Mouse (Mus musculus): ENCODE results near the gene Apbb2.
A peak's percentile ranks its signal among the peaks of the same experiment; 100 is the strongest.
"Not testable (repeated sequence)": the region's sequence is repeated elsewhere in the genome, so short reads cannot be mapped to it uniquely, and the experiment has no call there.

Gene Apbb2

DNA sequence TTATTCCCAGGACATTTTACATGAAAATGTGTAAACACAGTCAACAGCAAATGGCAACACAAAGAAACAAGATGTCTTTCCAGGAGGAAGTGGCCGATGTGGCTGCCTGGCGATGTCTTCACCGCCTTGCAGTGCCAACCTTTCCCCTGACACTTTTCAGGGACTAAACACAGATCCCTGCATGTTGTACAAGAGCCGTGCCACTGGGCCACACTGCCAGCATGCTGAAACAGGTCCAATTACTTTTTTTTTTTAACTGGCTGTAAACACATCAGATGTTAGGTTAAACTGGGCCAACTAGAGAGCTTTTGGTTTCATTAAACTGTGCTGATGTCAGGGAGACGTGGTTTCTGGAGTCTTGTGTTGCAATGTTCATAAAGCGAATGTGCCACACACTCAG, 319.7 kb downstream of the Apbb2 start:
- no peak for DNase-seq (ENCODE audit: low spot score in 2 of 2)

DNA sequence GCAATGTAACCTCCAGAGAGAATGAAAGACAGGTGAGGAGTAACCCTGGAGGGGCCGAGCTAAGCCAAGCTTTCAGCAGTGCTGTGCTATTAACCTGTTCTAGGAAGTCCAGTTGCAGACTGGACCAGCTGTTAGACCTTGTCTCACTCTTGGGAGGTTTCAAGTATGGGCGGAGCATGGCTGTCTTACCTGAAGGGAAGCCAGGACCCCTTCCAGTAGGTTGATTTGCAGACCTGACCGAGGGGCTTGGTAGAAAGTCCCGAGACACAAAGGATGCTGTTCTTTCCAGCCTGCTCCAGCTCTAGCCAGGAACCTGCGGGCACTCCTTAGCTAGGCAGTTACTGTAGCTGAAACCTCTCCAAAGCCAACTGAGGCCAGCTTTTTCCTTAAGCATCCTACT, 322.5 kb downstream of the Apbb2 start:
- no peak for DNase-seq (ENCODE audit: low spot score in 2 of 2)

DNA sequence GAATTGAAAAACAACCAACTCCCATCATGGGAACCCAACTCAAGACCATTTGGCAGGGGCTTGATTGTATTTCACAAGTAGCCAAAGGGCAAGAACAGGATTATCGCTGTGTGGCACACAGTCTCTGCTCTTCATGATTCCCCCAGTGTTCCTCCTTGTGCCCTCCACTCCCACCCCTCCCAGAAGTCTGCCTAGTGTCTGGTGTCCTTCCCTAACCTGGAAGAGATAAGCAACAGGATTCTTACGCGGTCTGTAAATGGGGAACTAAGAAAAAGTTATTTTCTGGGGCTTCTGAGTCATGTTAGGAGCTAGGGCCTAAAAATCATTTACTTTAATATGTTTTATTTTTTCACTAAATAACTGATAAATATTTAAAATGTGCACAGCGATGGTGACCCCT, 323.6 kb downstream of the Apbb2 start:
- DNase-seq (ENCODE audit: low spot score in 2 of 2): no peak

DNA sequence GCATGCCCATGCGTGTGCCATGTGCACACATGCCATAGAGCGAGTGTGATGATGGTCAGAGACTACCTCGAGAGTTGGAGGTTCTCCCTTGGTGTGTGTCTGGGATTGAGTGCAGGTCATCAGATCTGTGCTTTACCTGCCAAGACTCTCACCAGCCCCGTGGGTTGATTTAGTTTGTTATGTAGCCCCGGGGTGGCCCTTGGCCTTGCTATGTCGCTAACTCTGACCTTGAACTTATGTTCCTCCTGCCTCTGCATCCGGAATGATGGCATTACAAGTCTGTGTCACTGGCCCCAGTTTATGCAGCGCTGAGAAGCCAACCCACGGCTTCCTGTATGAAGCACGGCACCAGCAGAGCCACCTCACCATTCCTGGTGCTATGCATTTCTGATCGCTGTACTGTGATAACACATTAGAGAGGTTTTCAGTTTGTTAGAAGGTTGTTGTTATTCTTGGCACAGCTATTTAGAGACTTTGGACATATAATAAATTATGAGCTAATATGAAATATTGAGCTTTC, 324.4 kb downstream of the Apbb2 start:
- DNase-seq (ENCODE audit: low spot score in 2 of 2): no peak

DNA sequence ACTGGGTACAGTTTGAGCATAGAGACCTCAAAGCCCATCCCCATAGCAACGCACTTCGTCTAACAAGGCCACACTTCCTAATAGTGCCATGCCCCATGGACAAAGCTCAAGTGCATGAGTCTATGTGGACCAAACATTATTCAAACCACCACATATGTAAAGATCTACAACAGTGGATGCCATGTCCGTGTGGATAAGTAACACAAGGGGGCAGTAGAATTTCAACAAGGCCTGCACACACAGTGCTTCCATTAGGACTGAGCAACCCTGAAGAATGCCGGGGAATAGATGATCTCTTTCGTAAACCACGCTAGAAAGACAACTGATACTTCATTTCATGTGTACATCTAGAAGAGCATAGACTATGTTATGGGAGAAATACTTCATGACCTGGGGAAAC, 337.8 kb downstream of the Apbb2 start:
- no peak for DNase-seq (ENCODE audit: low spot score in 2 of 2)

DNA sequence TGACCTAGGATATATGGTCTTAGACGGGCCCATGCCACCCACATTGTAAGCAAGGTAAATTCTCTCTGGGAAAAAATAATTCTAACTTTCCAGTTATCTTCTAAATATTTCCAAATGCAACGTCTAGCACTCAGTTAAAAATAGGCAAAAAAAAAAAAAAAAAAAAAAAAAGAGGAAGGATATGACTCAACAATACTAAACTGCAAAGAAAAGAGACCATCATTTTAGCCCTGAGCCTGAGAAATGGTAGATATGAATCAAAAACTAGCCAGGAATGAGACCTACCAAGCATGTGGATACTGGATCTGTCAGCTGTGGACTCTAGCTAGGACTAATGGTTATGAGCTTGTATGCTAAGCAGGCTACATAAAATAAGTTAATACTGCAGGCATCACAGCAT, 338.9 kb downstream of the Apbb2 start:
- DNase-seq (ENCODE audit: low spot score in 2 of 2): no peak

DNA sequence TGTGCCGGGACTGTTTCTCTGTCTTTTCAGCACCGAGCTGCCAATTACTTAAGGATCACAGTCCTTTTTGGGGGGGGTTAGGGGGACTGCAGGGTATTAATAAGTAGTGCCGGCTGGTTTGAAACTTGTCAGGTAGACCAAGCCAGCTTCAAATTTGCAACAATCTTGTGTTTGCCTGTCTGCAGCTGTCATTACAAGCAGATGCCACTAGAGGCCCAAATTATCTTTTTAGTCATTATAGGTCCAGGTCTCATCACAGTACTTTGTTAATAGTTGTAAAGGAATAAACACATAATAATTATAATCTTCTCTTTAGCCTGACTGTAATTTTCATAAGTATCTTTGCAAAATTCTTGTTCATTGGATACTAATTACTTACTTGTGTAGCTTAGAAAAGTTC, 344.2 kb downstream of the Apbb2 start:
- no peak for DNase-seq (ENCODE audit: low spot score in 2 of 2)

DNA sequence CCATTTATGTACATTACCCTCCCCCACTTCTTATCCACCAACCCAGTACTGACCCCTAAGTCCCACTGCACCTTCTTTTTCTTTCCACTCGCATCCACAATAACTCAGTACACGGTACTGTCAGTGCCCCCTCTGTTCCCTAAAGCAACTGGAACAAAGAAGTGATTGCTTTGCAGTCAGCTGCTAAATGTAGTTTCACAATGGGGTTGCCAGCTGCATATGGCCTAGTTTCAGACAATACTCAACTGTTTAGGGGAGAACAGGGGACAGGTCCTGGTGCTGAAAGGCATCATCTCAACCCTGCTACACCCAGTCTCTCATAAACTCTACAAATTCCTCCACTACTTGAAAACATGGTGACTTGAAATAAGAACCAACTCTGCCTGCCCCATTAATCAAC, 347.4 kb downstream of the Apbb2 start:
- no peak for DNase-seq (ENCODE audit: low spot score in 2 of 2)

DNA sequence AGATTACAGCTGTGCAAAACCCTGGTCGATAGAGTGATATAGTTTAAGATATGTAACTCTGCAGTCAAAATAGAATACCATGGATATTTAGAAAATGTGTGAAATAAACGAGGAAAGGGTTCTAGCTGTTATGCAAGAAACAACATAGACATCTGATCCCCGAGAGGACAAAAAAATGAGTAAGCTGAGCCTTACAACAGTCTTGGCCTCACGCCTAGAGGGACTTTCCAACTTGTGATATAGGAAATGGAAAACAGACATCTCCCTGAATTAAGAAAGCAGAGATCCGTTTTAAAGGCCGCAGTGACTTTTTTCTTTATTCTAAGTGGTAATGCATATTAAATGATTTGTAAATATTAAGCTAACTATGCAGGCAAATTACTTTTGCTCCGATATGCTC, 349.0 kb downstream of the Apbb2 start:
- DNase-seq (ENCODE audit: low spot score in 2 of 2): no peak

DNA sequence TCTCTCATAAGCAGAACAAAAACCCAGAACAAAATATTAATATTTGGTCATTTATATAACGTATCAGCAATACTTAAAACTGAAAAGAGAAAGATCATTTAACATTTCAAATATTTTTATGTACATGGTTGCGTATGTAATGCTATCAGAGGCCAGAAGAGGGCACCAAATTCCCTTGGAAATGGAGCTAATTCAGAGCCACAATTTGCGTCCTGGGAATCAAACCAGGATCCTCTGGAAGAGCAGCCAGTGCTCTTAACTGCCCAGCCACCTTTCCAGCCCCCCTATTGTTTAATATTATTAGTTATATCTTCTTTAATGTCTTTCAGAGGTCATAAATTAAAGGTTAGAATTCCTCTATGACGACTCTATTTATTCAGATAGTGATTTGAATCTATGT, 355.2 kb downstream of the Apbb2 start:
- no peak for DNase-seq (ENCODE audit: low spot score in 2 of 2)

DNA sequence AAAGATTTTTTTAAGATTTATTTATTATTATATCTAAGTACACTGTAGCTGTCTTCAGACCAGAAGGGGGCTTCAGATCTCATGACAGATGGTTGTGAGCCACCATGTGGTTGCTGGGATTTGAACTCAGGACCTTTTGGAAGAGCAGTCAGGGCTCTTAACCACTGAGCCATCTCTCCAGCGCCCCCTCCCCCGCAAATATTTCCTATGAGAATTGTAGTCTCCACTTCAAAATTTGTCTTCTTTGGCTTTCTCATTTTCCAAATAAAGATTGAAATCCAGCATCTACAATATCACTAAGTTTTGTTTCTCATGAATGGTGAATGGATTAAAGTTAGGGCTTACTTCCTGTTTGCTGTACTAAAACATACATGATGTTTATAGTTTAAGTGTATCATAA, 356.1 kb downstream of the Apbb2 start:
- DNase-seq (ENCODE audit: low spot score in 2 of 2): no peak

DNA sequence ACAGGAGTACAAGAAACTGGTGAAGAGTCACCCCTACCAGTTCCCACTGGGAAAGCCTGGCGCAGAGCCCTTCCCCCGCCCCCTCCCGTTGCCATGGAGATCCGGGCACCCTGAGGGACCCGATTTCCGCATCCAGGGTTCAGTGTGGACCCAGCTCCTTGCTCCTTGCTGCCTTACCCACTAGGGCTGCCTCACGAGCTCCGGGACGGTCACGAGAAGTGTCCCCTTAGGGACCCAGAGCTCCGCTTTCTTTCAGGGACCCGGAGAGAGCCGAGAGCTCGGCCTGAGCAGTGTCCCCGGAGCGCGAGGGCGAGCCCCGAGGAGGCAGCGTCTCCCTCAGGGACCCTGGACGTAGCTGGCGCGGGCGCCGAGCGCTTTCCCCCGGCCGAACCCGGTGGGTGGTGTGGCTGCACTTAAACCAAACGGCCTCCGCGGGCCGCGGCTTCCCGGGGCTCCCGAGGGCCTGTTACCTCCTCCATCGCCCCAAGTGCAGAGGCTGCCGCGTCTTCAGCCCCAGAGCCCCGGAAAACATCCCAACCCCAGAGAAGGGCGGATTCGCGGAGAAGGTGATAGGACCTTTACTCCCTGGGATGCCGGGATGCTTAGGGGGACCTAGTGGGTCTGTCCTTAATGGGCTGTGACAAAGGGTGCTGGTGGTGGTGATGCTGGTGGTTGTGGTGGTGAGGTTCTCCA, 358.7 kb downstream of the Apbb2 start, which contains the start of gene Nsun7:
TSS of gene Nsun7 (plus strand) at position 142 of the 693 bp plus-strand sequence.
- DNase-seq (ENCODE audit: low spot score in 2 of 2): peak; percentile 76 to 81

DNA sequence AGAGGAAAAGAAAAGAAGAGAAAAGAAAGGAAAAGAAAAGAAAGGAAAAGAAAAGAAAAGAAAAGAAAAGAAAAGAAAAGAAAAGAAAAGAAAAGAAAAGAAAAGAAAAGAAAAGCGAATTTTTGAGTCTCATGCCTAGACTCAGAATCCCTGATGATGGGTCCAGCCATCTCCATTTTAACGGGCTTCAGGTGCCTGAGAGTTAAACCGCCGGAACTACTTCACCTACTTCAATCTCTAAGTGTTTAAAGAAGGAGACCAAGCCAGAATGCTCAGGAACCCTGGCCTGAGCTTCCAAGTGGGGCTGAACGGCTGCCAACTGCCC, 359.2 kb downstream of the Apbb2 start:
- DNase-seq (ENCODE audit: low spot score in 2 of 2): not testable (repeated sequence)

DNA sequence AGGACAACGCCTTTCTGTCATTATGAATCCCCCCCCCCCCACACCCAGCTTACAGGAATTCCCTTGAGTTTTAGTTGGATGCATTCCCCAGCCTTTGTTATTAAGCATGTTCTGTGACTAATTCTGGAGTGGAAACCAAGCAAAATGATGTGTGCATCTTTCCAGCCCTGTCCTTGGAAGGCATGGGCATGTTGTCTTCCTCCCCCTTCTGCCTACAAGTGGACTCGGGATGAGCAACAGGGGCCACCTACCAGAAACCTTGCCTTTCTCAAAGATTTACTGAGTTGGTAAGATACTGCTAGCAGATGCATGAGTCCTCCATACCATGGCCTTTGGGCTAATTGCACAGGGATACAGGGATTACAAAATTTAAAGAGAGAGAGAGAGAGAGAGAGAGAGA, 359.6 kb downstream of the Apbb2 start:
- no peak for DNase-seq (ENCODE audit: low spot score in 2 of 2)

DNA sequence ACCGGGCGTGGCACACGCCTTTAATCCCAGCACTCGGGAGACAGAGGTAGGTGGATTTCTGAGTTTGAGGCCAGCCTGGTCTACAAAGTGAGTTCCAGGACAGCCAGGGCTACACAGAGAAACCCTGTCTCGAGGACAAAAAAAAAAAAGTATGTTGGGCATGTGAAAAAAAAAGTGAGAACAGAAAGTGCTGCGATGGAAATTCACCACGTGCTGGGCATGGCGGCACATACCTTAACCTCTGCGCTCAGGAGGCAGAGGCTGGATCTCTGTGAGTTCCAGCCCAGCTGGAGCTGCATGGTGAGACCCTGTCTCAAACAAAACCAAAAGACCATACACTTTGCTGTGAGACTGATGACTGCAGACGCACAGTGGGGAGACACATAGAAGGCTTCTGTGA, 363.5 kb downstream of the Apbb2 start:
- no peak for DNase-seq (ENCODE audit: low spot score in 2 of 2)

DNA sequence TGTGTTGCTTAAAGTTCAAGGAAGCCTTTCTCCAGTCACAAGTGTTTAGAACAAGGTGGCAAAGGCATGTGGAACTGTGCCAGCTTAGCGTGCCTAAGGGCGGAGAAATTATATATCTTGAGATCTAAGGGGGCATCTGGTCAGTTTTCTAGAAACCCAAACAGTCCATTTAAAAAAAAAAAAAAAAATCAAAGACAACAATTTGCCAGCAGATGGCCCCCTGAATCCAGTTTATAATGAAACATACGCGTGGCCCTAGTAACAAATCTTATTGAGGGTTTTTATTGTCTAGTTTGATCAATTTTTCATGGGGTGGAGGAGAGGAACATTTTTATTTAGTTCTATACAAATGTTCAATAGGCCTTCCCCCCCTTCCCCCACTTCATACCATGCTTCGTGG, 365.4 kb downstream of the Apbb2 start:
- no peak for DNase-seq (ENCODE audit: low spot score in 2 of 2)

Measured in frontal cortex, postnatal 10 days (tissue).